Comparison of ENCODE assay signal across 23 mouse cellular contexts in genomic region chr1:60269314-60269713, GRCm38 (mm10).
DNase-seq lines count a peak whose midpoint lies in the region; ATAC-seq and TF ChIP-seq lines count a peak whose summit lies in the region.
"Had no signal": no experiment of that assay in that cellular context is flagged by ENCODE, and none has a peak within 500 bp of the region (broad histone marks: within the 10 kb centered on the region; RNA-seq: fewer than 3 reads in every experiment).

No protein-coding gene starts in this region.

- H3K27ac ChIP-seq in liver, adult 2 months (replicated peaks; ENCODE audit: insufficient read depth, low read depth, low read length), result no peak overlapping the region
- no peak overlapping the region for H3K27ac ChIP-seq in liver, embryonic 11.5 days (ENCODE audit: low read depth, low read length)
- H3K27ac ChIP-seq in liver, embryonic 15.5 days (replicated peaks), result no peak overlapping the region
- H3K27ac ChIP-seq: embryonic facial prominence, embryonic 10.5 days; embryonic facial prominence, embryonic 12.5 days; forebrain, embryonic 13.5 days; forebrain, embryonic 15.5 days had no signal

- no peak for TF ChIP-seq POLR2A in liver, adult 2 months (IDR thresholded peaks at IDR 0.05; ENCODE audit: extremely low read depth, insufficient read depth, low read length)

- H3K9ac ChIP-seq in liver, adult 2 months (ENCODE audit: low read depth, low read length), result no peak overlapping the region
- no peak overlapping the region for H3K9ac ChIP-seq in liver, embryonic 11.5 days (ENCODE audit: low read depth, low read length)
- no peak overlapping the region for H3K9ac ChIP-seq in liver, embryonic 15.5 days
- H3K9ac ChIP-seq: embryonic facial prominence, embryonic 12.5 days; forebrain, embryonic 13.5 days; forebrain, embryonic 15.5 days had no signal

- DNase-seq in liver, adult 2 months (ENCODE audit: extremely low read depth, low read depth, low spot score), result peak; percentile 74
- no peak for DNase-seq in liver, embryonic 11.5 days (ENCODE audit: low spot score)
- no peak for DNase-seq in liver
- DNase-seq: adrenal gland, adult 8-10 months; adrenal gland, postnatal 14 days; adrenal gland, postnatal 36 days; B cell, adult 2 months; cerebellum, adult 11-12 months; cerebellum, adult 2 months; cerebellum, adult 9-10 months; cerebellum, postnatal 10 days; cerebellum, postnatal 25 days had no signal

- H3K4me2 ChIP-seq in liver, embryonic 11.5 days, result no peak overlapping the region
- H3K4me2 ChIP-seq in liver, embryonic 15.5 days, result no peak overlapping the region
- H3K4me2 ChIP-seq: embryonic facial prominence, embryonic 12.5 days; forebrain, embryonic 13.5 days; forebrain, embryonic 15.5 days had no signal

- no peaks in the 10 kb centered on the region; the same call in 1 of the 2 replicates for H3K79me2 ChIP-seq in liver, adult 2 months (ENCODE audit: control insufficient read depth, insufficient read depth, low read length)

- peaks cover 50% of the 10 kb centered on the region for H3K36me3 ChIP-seq in liver, adult 2 months (ENCODE audit: control insufficient read depth, insufficient read depth, low read length)
- no peaks in the 10 kb centered on the region for H3K36me3 ChIP-seq in liver, embryonic 11.5 days (ENCODE audit: control insufficient read depth, insufficient read depth, low read length)
- H3K36me3 ChIP-seq in liver, embryonic 15.5 days (replicated peaks), result peaks cover 5% of the 10 kb centered on the region; the same call in 1 of the 2 replicates

- ATAC-seq in liver, embryonic 11.5 days (replicated peaks; ENCODE audit: low FRiP score), result no peak
- 0 out of 2 replicates have a peak, but pooled peaks have one; percentile 42 for ATAC-seq in liver, embryonic 15.5 days (ENCODE audit: insufficient read depth)
- no peak for ATAC-seq in granulocyte monocyte progenitor cell, adult 5-6 weeks (replicated peaks; ENCODE audit: poor library complexity, severe bottlenecking)
- ATAC-seq: activated CD4-positive, CD25-positive, alpha-beta regulatory T cell, adult 4 months; CD4-positive, CD25-positive, alpha-beta regulatory T cell, adult 4 months; forebrain, embryonic 13.5 days; forebrain, embryonic 15.5 days; Patski had no signal

- H3K9me3 ChIP-seq in liver, embryonic 11.5 days (ENCODE audit: control insufficient read depth, low read length), result no peaks in the 10 kb centered on the region
- no peaks in the 10 kb centered on the region for H3K9me3 ChIP-seq in liver, embryonic 15.5 days (replicated peaks)
- H3K9me3 ChIP-seq: embryonic facial prominence, embryonic 10.5 days; embryonic facial prominence, embryonic 12.5 days; forebrain, embryonic 13.5 days; forebrain, embryonic 15.5 days; G1E had no signal

- no peaks in the 10 kb centered on the region for H3K27me3 ChIP-seq in liver, adult 2 months (ENCODE audit: control insufficient read depth, insufficient read depth, low read length)
- no peaks in the 10 kb centered on the region for H3K27me3 ChIP-seq in liver, embryonic 11.5 days (replicated peaks; ENCODE audit: control insufficient read depth, insufficient read depth, low read length)
- no peaks in the 10 kb centered on the region for H3K27me3 ChIP-seq in liver, embryonic 15.5 days
- H3K27me3 ChIP-seq: CH12.LX; embryonic facial prominence, embryonic 12.5 days; forebrain, embryonic 13.5 days; forebrain, embryonic 15.5 days; Patski had no signal

- H3K4me1 ChIP-seq in liver, adult 2 months (ENCODE audit: control insufficient read depth, insufficient read depth, low read length), result peaks cover 5% of the 10 kb centered on the region; the same call in 1 of the 2 replicates
- H3K4me1 ChIP-seq in liver, embryonic 11.5 days (replicated peaks; ENCODE audit: control insufficient read depth, insufficient read depth, low read length), result no peaks in the 10 kb centered on the region
- 0 out of 2 replicates have a peak, but pooled peaks cover 5% of the 10 kb centered on the region for H3K4me1 ChIP-seq in liver, embryonic 15.5 days (replicated peaks)
- H3K4me1 ChIP-seq: embryonic facial prominence, embryonic 10.5 days; embryonic facial prominence, embryonic 12.5 days; forebrain, embryonic 13.5 days; forebrain, embryonic 15.5 days had no signal

- H3K4me3 ChIP-seq in liver, adult 2 months (ENCODE audit: insufficient read depth, low read depth, low read length), result no peak overlapping the region
- H3K4me3 ChIP-seq in liver, embryonic 11.5 days (ENCODE audit: low read depth, low read length), result no peak overlapping the region
- no peak overlapping the region for H3K4me3 ChIP-seq in liver, embryonic 15.5 days (replicated peaks)
- H3K4me3 ChIP-seq: embryonic facial prominence, embryonic 10.5 days; embryonic facial prominence, embryonic 12.5 days; forebrain, embryonic 13.5 days; forebrain, embryonic 15.5 days had no signal

- no peak for TF ChIP-seq CTCF in liver, adult 2 months (IDR thresholded peaks at IDR 0.05; ENCODE audit: low read depth, low read length)
